Mouse (Mus musculus) brain, embryonic 18.5 days (tissue): ENCODE measurements around the gene Cyp2f2.

Source experiments
- DNase-seq: peaks from one replicate; pipeline ENCODE4 v3.0.0-alpha.2; 2012; ENCODE audit warnings: low read depth, low spot score

Gene Cyp2f2

GRCm38 (mm10) chr7:27178324-27179216, 58.9 kb downstream of the Cyp2f2 start, which contains the start of gene Rab4b:
Gene Rab4b, minus strand, starts transcription at chr7:27178896.
- DNase-seq = peak; percentile 99

- DNase-seq = no peak
These were observed 59.7 kb downstream of the Cyp2f2 start for GRCm38 (mm10) chr7:27179217-27179918.

GRCm38 (mm10) chr7:27180036-27180435, 60.3 kb downstream of the Cyp2f2 start:
- DNase-seq = no peak

DNA sequence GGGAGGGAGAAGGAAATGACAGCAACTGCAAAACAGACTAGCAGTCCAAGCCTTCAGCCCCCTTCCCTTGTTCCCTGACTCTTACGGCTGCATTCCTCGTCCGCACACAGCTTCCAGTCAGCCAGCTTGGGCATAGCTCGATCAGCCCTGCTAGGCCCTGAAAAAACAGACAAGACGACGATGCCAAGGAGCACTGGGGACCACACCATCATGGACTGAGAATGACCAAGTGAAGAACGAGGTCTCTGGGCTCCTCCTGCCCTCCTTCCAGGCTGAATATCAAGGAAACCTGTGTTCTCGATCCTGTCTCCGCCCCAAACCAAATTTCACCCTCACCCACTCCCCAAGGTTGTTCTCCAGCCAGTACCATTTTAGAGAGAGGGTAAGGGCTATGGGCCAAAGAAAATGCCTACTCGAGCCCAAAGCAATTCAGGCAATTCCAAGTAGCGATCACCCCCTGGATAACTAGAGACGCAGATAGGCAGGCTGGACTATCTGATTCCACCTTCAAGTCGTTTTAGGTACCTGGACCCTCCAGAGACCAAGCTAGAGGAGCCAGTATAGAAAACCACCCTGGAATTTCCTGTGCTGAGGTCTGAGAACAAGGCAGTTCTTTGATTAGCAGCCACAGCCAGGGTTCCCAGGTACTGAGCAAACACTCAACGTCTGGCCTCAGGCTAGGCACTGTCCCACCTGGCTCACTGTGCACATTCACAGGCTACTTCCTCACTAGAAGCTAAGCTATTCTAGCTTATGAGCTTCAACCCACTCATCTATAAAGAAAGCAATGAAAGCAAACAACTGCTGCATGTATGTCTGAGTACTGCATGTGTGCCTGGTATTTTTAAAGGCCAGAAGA, 61.4 kb downstream of the Cyp2f2 start, which contains the start of the genes Gm21983 and Mia:
TSS of gene Gm21983 (minus strand) at position 250 of the 859 bp plus-strand sequence.
TSS of gene Mia (minus strand) at position 321 of the 859 bp plus-strand sequence.
- no peak for DNase-seq

GRCm38 (mm10) chr7:27182498-27182897, 62.8 kb downstream of the Cyp2f2 start:
- no peak for DNase-seq
